Mouse (Mus musculus) lung, adult 18-20 months (tissue): ENCODE data around the gene Hivep2.

ENCODE experiments used
- DNase-seq, 2 experiments: peaks; one replicate each; pipeline ENCODE4 v3.0.0; 2022; ENCODE audit warnings: mixed read lengths in 2 of 2

Gene Hivep2

GRCm38 (mm10) chr10:13973563-13974179, 7.8 kb downstream of the Hivep2 start:
- DNase-seq = peak in 1 of 2 experiments; percentile 11

- DNase-seq = no peak
Observed at GRCm38 (mm10) chr10:13974472-13974871, 8.6 kb downstream of the Hivep2 start.

- no peak for DNase-seq
Observed at GRCm38 (mm10) chr10:13975861-13976260, 10.0 kb downstream of the Hivep2 start.

GRCm38 (mm10) chr10:13976267-13976666, 10.4 kb downstream of the Hivep2 start:
- DNase-seq = no peak

GRCm38 (mm10) chr10:13982271-13982670, 16.4 kb downstream of the Hivep2 start:
- no peak for DNase-seq

GRCm38 (mm10) chr10:13982769-13983381, 17.0 kb downstream of the Hivep2 start:
- peak; percentile 86 to 88 for DNase-seq

- peak; percentile 47 to 53 for DNase-seq
Observed at GRCm38 (mm10) chr10:13983631-13984030, 17.8 kb downstream of the Hivep2 start.

GRCm38 (mm10) chr10:13984233-13984632, 18.4 kb downstream of the Hivep2 start:
- DNase-seq = peak; percentile 55 to 74

GRCm38 (mm10) chr10:13986539-13986938, 20.7 kb downstream of the Hivep2 start:
- no peak for DNase-seq

- no peak for DNase-seq
Observed at GRCm38 (mm10) chr10:13987336-13987735, 21.5 kb downstream of the Hivep2 start.

GRCm38 (mm10) chr10:13988280-13988679, 22.4 kb downstream of the Hivep2 start:
- peak; percentile 56 to 62 for DNase-seq

- no peak for DNase-seq
Observed at GRCm38 (mm10) chr10:13988757-13989156, 22.9 kb downstream of the Hivep2 start.

- no peak for DNase-seq
Observed at GRCm38 (mm10) chr10:13990842-13991241, 25.0 kb downstream of the Hivep2 start.

GRCm38 (mm10) chr10:13993411-13993810, 27.5 kb downstream of the Hivep2 start:
- DNase-seq = no peak

- no peak for DNase-seq
Observed at GRCm38 (mm10) chr10:13997336-13997735, 31.5 kb downstream of the Hivep2 start.

- DNase-seq = no peak
Observed at GRCm38 (mm10) chr10:14004769-14005517, 39.1 kb downstream of the Hivep2 start.

- no peak for DNase-seq
Observed at GRCm38 (mm10) chr10:14009721-14010120, 43.8 kb downstream of the Hivep2 start.

GRCm38 (mm10) chr10:14016287-14016970, 50.6 kb downstream of the Hivep2 start:
- no peak for DNase-seq

- no peak for DNase-seq
Observed at GRCm38 (mm10) chr10:14017338-14017737, 51.5 kb downstream of the Hivep2 start.

- DNase-seq = peak in 1 of 2 experiments; percentile 21
Observed at GRCm38 (mm10) chr10:14017822-14018364, 52.0 kb downstream of the Hivep2 start.

- DNase-seq = no peak
Observed at GRCm38 (mm10) chr10:14018672-14019071, 52.8 kb downstream of the Hivep2 start.

GRCm38 (mm10) chr10:14019198-14019597, 53.3 kb downstream of the Hivep2 start:
- no peak for DNase-seq

GRCm38 (mm10) chr10:14020253-14020652, 54.4 kb downstream of the Hivep2 start:
- DNase-seq = no peak
